Mouse (Mus musculus) midbrain, embryonic 13.5 days (tissue): ENCODE results near the gene Phldb3. TPM values are rescaled to one million over a fixed set of nuclear protein-coding genes. Genes with fewer than 3 reads are reported as not detected.

Experiments
- ATAC-seq: fragments of 200-750 bp; cut with Nextera tagmentation; 2 replicates; pipeline ENCODE4 v1.8.0; 2017; ENCODE audit warnings: mild to moderate bottlenecking, moderate TSS enrichment, moderate library complexity
- H3K27ac ChIP-seq: fragments of 300-500 bp; sonication (generic); 2 replicates; pipeline ENCODE4 v1.5.1; 2015; ENCODE audit warnings: inconsistent platforms, mild to moderate bottlenecking, moderate library complexity
- H3K27me3 ChIP-seq: fragments of 300-500 bp; sonication (generic); 2 replicates; pipeline ENCODE4 v1.6.1; 2015; ENCODE audit warnings: mild to moderate bottlenecking, inconsistent platforms
- H3K36me3 ChIP-seq: fragments of 300-500 bp; sonication (generic); 2 replicates; pipeline ENCODE4 v1.6.1; 2015; ENCODE audit warnings: mild to moderate bottlenecking, inconsistent platforms
- H3K4me1 ChIP-seq: fragments of 300-500 bp; sonication (generic); replicated peaks from 2 replicates; pipeline ENCODE4 v1.6.1; 2015; ENCODE audit warnings: inconsistent platforms
- H3K4me2 ChIP-seq: fragments of 300-500 bp; sonication (generic); replicated peaks from 2 replicates; pipeline ENCODE4 v1.6.1; 2015; ENCODE audit warnings: moderate library complexity, mild to moderate bottlenecking, inconsistent platforms
- H3K4me3 ChIP-seq: fragments of 300-500 bp; sonication (generic); replicated peaks from 2 replicates; pipeline ENCODE4 v1.5.1; 2015; ENCODE audit warnings: mild to moderate bottlenecking, inconsistent platforms
- H3K9ac ChIP-seq: fragments of 300-500 bp; sonication (generic); replicated peaks from 2 replicates; pipeline ENCODE4 v1.6.1; 2015; ENCODE audit warnings: mild to moderate bottlenecking, inconsistent platforms
- H3K9me3 ChIP-seq: fragments of 300-500 bp; sonication (generic); 2 replicates; pipeline ENCODE4 v1.6.1; 2016; ENCODE audit warnings: mild to moderate bottlenecking, inconsistent platforms
- WGBS: fragments of 180-500 bp; shearing (Covaris S2); methylation state at CpG from one replicate; pipeline ENCODE4 v1.1.7; 2015; 5-methylcytosine and 5-hydroxymethylcytosine counted together
- polyA plus RNA-seq: library from polyadenylated mRNA; unstranded; fragments of >200 nt; fragmentation: Nextera tagmentation; extraction: Ambion mirVana; gene quantifications from 2 replicates; pipeline ENCODE4 v1.2.1, GENCODE M21; 2015

Phldb3 gene
- polyA plus RNA-seq, 1 experiment from 2014 or later: not detected

GRCm38 (mm10) chr7:24642491-24642890 lies 31.9 kb downstream of the Phldb3 start:
- Histone ChIP-seq H3K9ac (no peak overlapping the region), H3K36me3 (no peaks in the 10 kb centered on the region), H3K9me3 (no peaks in the 10 kb centered on the region), H3K27me3 (peaks cover 35% of the 10 kb centered on the region), H3K27ac (no peak overlapping the region), H3K4me3 (no peak overlapping the region), H3K4me2 (no peak overlapping the region), H3K4me1 (peaks cover 14% of the 10 kb centered on the region)
- ATAC-seq: 0 out of 2 replicates have a peak, but pooled peaks have one; percentile 43
- WGBS: 5% methylated on average over 9 of the region's 9 CpGs

GRCm38 (mm10) chr7:24644492-24644891 lies 33.9 kb downstream of the Phldb3 start:
- Histone ChIP-seq H3K36me3 (no peaks in the 10 kb centered on the region), H3K27me3 (peaks cover 15% of the 10 kb centered on the region), H3K4me2 (no peak overlapping the region), H3K27ac (no peak overlapping the region), H3K9ac (no peak overlapping the region), H3K4me3 (no peak overlapping the region), H3K9me3 (no peaks in the 10 kb centered on the region), H3K4me1 (no peaks in the 10 kb centered on the region)
- ATAC-seq: no peak
- 83% methylated on average over 6 of the region's 6 CpGs for WGBS

GRCm38 (mm10) chr7:24644996-24645395 lies 34.4 kb downstream of the Phldb3 start:
- 77% methylated on average over 7 of the region's 7 CpGs for WGBS

GRCm38 (mm10) chr7:24646486-24646885 lies 35.9 kb downstream of the Phldb3 start:
- 83% methylated on average over 7 of the region's 7 CpGs for WGBS
- no peak for ATAC-seq
- H3K36me3 ChIP-seq: no peaks in the 10 kb centered on the region
- H3K9me3 ChIP-seq: no peaks in the 10 kb centered on the region
- H3K4me1 ChIP-seq: no peaks in the 10 kb centered on the region
- no peak overlapping the region for H3K27ac ChIP-seq
- H3K4me2 ChIP-seq: no peak overlapping the region
- H3K27me3 ChIP-seq: no peaks in the 10 kb centered on the region
- no peak overlapping the region for H3K9ac ChIP-seq
- H3K4me3 ChIP-seq: no peak overlapping the region

More at GRCm38 (mm10) chr7:24644996-24645395, 34.4 kb downstream of the Phldb3 start:
- Histone ChIP-seq H3K4me2 (no peak overlapping the region), H3K9me3 (no peaks in the 10 kb centered on the region), H3K4me3 (no peak overlapping the region), H3K9ac (no peak overlapping the region), H3K27me3 (peaks cover 9% of the 10 kb centered on the region), H3K36me3 (no peaks in the 10 kb centered on the region), H3K4me1 (no peaks in the 10 kb centered on the region), H3K27ac (no peak overlapping the region)
- no peak for ATAC-seq

GRCm38 (mm10) chr7:24653681-24654080 lies 43.1 kb downstream of the Phldb3 start:
- H3K4me2 ChIP-seq: no peak overlapping the region
- no peak overlapping the region for H3K27ac ChIP-seq
- no peaks in the 10 kb centered on the region for H3K9me3 ChIP-seq
- 28% methylated on average over 7 of the region's 7 CpGs for WGBS
- no peak overlapping the region for H3K4me3 ChIP-seq
- ATAC-seq: 0 out of 2 replicates have a peak, but pooled peaks have one; percentile 45
- no peak overlapping the region for H3K9ac ChIP-seq
- H3K4me1 ChIP-seq: no peaks in the 10 kb centered on the region
- H3K27me3 ChIP-seq: no peaks in the 10 kb centered on the region
- no peaks in the 10 kb centered on the region for H3K36me3 ChIP-seq

- 65% methylated on average over 12 of the region's 12 CpGs for WGBS
- H3K9ac ChIP-seq: no peak overlapping the region
- H3K4me2 ChIP-seq: no peak overlapping the region
- ATAC-seq: no peak
- H3K4me1 ChIP-seq: no peaks in the 10 kb centered on the region
- H3K4me3 ChIP-seq: no peak overlapping the region
- no peaks in the 10 kb centered on the region for H3K36me3 ChIP-seq
- no peaks in the 10 kb centered on the region for H3K9me3 ChIP-seq
- H3K27me3 ChIP-seq: no peaks in the 10 kb centered on the region
- H3K27ac ChIP-seq: no peak overlapping the region
These were observed 49.3 kb downstream of the Phldb3 start for GRCm38 (mm10) chr7:24659737-24660357.

- no peaks in the 10 kb centered on the region for H3K36me3 ChIP-seq
- H3K9me3 ChIP-seq: no peaks in the 10 kb centered on the region
- no peak overlapping the region for H3K4me2 ChIP-seq
- no peaks in the 10 kb centered on the region for H3K27me3 ChIP-seq
- no peaks in the 10 kb centered on the region for H3K4me1 ChIP-seq
- no peak overlapping the region for H3K27ac ChIP-seq
- 75% methylated on average over 17 of the region's 17 CpGs for WGBS
- H3K4me3 ChIP-seq: no peak overlapping the region
- no peak for ATAC-seq
- no peak overlapping the region for H3K9ac ChIP-seq
These were observed 50.7 kb downstream of the Phldb3 start for GRCm38 (mm10) chr7:24661118-24661904.

- WGBS: 18% methylated on average over 8 of the region's 8 CpGs
- H3K9ac ChIP-seq: no peak overlapping the region
- H3K4me1 ChIP-seq: no peaks in the 10 kb centered on the region
- H3K4me2 ChIP-seq: no peak overlapping the region
- no peaks in the 10 kb centered on the region for H3K27me3 ChIP-seq
- no peak overlapping the region for H3K4me3 ChIP-seq
- H3K36me3 ChIP-seq: no peaks in the 10 kb centered on the region
- ATAC-seq: peak; percentile 78
- H3K27ac ChIP-seq: no peak overlapping the region
- H3K9me3 ChIP-seq: no peaks in the 10 kb centered on the region
These were observed 52.0 kb downstream of the Phldb3 start for GRCm38 (mm10) chr7:24662575-24662974.

GRCm38 (mm10) chr7:24664301-24664700 lies 53.7 kb downstream of the Phldb3 start:
- Histone ChIP-seq H3K4me3 (no peak overlapping the region), H3K27me3 (no peaks in the 10 kb centered on the region), H3K9me3 (no peaks in the 10 kb centered on the region), H3K27ac (no peak overlapping the region), H3K4me2 (no peak overlapping the region), H3K4me1 (no peaks in the 10 kb centered on the region), H3K9ac (no peak overlapping the region), H3K36me3 (no peaks in the 10 kb centered on the region)
- no peak for ATAC-seq
- 37% methylated on average over 8 of the region's 8 CpGs for WGBS

GRCm38 (mm10) chr7:24664959-24665358 lies 54.4 kb downstream of the Phldb3 start:
- no peaks in the 10 kb centered on the region for H3K4me1 ChIP-seq
- no peaks in the 10 kb centered on the region for H3K9me3 ChIP-seq
- H3K4me3 ChIP-seq: no peak overlapping the region
- no peak overlapping the region for H3K27ac ChIP-seq
- no peaks in the 10 kb centered on the region for H3K27me3 ChIP-seq
- WGBS: 69% methylated on average over 9 of the region's 9 CpGs
- H3K36me3 ChIP-seq: no peaks in the 10 kb centered on the region
- no peak for ATAC-seq
- no peak overlapping the region for H3K9ac ChIP-seq
- no peak overlapping the region for H3K4me2 ChIP-seq

- Histone ChIP-seq H3K4me2 (no peak overlapping the region), H3K9me3 (no peaks in the 10 kb centered on the region), H3K27ac (no peak overlapping the region), H3K36me3 (no peaks in the 10 kb centered on the region), H3K4me1 (no peaks in the 10 kb centered on the region), H3K27me3 (no peaks in the 10 kb centered on the region), H3K4me3 (no peak overlapping the region), H3K9ac (no peak overlapping the region)
- WGBS: 94% methylated on average over 23 of the region's 23 CpGs
- ATAC-seq: no peak
These were observed 61.4 kb downstream of the Phldb3 start for GRCm38 (mm10) chr7:24671944-24672439.

GRCm38 (mm10) chr7:24676575-24676974 lies 66.0 kb downstream of the Phldb3 start, which contains the start of gene Tex101:
Gene Tex101 (minus strand): TSS chr7:24676675.
- ATAC-seq: no peak
- no peak within 1 kb of the TSS for H3K9ac ChIP-seq
- WGBS: 90% methylated on average over 9 of the region's 9 CpGs
- H3K27me3 ChIP-seq: no peaks in the 10 kb centered on the region
- no peaks in the 10 kb centered on the region for H3K36me3 ChIP-seq
- H3K4me3 ChIP-seq: no peak within 1 kb of the TSS
- H3K9me3 ChIP-seq: no peaks in the 10 kb centered on the region
- no peak within 1 kb of the TSS for H3K27ac ChIP-seq
- no peaks in the 10 kb centered on the region for H3K4me1 ChIP-seq
- H3K4me2 ChIP-seq: no peak within 1 kb of the TSS
